Mouse (Mus musculus) myocyte (in vitro differentiated cells): ENCODE results near the gene Specc1l. TPM values are rescaled to one million over a fixed set of nuclear protein-coding genes. Genes with fewer than 3 reads are reported as not detected.
"Not testable (repeated sequence)": the region's sequence is repeated elsewhere in the genome, so short reads cannot be mapped to it uniquely, and the experiment has no call there.

ENCODE experiments used
- H3K27me3 ChIP-seq: one replicate; pipeline ENCODE4 v1.6.1; 2011; ENCODE audit not compliant: control insufficient read depth, insufficient read depth, insufficient read length
- H3K36me3 ChIP-seq: one replicate; pipeline ENCODE4 v1.6.1; 2011; ENCODE audit not compliant: control insufficient read depth, insufficient read depth
- H3K4me2 ChIP-seq: one replicate; pipeline ENCODE4 v1.6.1; 2011; ENCODE audit warnings: low read depth, control low read depth
- H3K4me3 ChIP-seq: one replicate; pipeline ENCODE4 v1.5.1; 2011; ENCODE audit warnings: mild to moderate bottlenecking, control low read depth, moderate library complexity
- H3K79me2 ChIP-seq: one replicate; pipeline ENCODE4 v1.6.1; 2011; ENCODE audit not compliant: control insufficient read depth, insufficient read depth
- H3ac ChIP-seq: one replicate; pipeline ENCODE4 v1.6.1; 2011; ENCODE audit not compliant: control insufficient read depth, insufficient read length
- CEBPB ChIP-seq: IDR thresholded peaks from 2 replicates; pipeline ENCODE4 v1.6.1; 2011; ENCODE audit warnings: mild to moderate bottlenecking, moderate library complexity; ENCODE audit not compliant: poor library complexity, insufficient read depth, severe bottlenecking
- E2F4 ChIP-seq: IDR thresholded peaks from one replicate; pipeline ENCODE4 v1.6.1; 2011; ENCODE audit warnings: mild to moderate bottlenecking, control low read depth, moderate library complexity; ENCODE audit not compliant: insufficient read depth
- MAX ChIP-seq: IDR thresholded peaks from one replicate; pipeline ENCODE4 v1.6.1; 2011; ENCODE audit warnings: low read depth, mild to moderate bottlenecking, control low read depth
- MYOD1 ChIP-seq, 3 experiments: IDR thresholded peaks; one replicate each; pipeline ENCODE4 v1.6.1; 2011; ENCODE audit warnings: control low read depth in 2 of 3, low read depth in 2 of 3, mild to moderate bottlenecking in 2 of 3, moderate library complexity in 1 of 3; ENCODE audit not compliant: insufficient read length in 2 of 3, control insufficient read depth in 1 of 3
- MYOG ChIP-seq, 3 experiments: IDR thresholded peaks; one replicate each; pipeline ENCODE4 v1.6.1; 2011; ENCODE audit warnings: control low read depth in 2 of 3, low read depth in 2 of 3, mild to moderate bottlenecking in 2 of 3; ENCODE audit not compliant: insufficient read length in 2 of 3, control insufficient read depth in 1 of 3, insufficient read depth in 1 of 3
- POLR2A ChIP-seq: IDR thresholded peaks from one replicate; pipeline ENCODE4 v1.6.1; 2011; ENCODE audit warnings: low read depth, mild to moderate bottlenecking, control low read depth, moderate library complexity; ENCODE audit not compliant: insufficient read length
- POLR2AphosphoS2 ChIP-seq: IDR thresholded peaks from one replicate; pipeline ENCODE4 v1.6.1; 2011; ENCODE audit warnings: low read depth, control low read depth; ENCODE audit not compliant: insufficient read length
- REST ChIP-seq: IDR thresholded peaks from one replicate; pipeline ENCODE4 v1.6.1; 2011; ENCODE audit warnings: mild to moderate bottlenecking, control low read depth, moderate library complexity; ENCODE audit not compliant: insufficient read depth, insufficient read length
- SRF ChIP-seq: IDR thresholded peaks from one replicate; pipeline ENCODE4 v1.6.1; 2011; ENCODE audit warnings: low read depth; ENCODE audit not compliant: control insufficient read depth, insufficient read length
- TCF12 ChIP-seq: IDR thresholded peaks from one replicate; pipeline ENCODE4 v1.6.1; 2011; ENCODE audit warnings: mild to moderate bottlenecking, control low read depth; ENCODE audit not compliant: poor library complexity, insufficient read depth, severe bottlenecking
- TCF3 ChIP-seq: IDR thresholded peaks from one replicate; pipeline ENCODE4 v1.6.1; 2011; ENCODE audit warnings: low read depth, control low read depth; ENCODE audit not compliant: insufficient read length
- USF1 ChIP-seq: IDR thresholded peaks from one replicate; pipeline ENCODE4 v1.6.1; 2011; ENCODE audit warnings: low read depth, mild to moderate bottlenecking, control low read depth, moderate library complexity
- polyA plus RNA-seq: library from polyadenylated mRNA; unstranded; fragments of >200 nt; fragmentation: generic; extraction: Trizol; gene quantifications from one replicate; pipeline ENCODE4 v1.2.1, GENCODE M21; 2012; ENCODE audit warnings: missing spikeins

The Specc1l gene
- polyA plus RNA-seq, 1 experiment = 20.4 TPM

GRCm38 (mm10) chr10:75337231-75337630 is 125.4 kb downstream of the Specc1l start:
- Histone ChIP-seq H3K4me3 (no peak overlapping the region), H3K27me3 (peaks cover 10% of the 10 kb centered on the region), H3ac (no peak overlapping the region), H3K4me2 (no peak overlapping the region), H3K79me2 (no peaks in the 10 kb centered on the region), H3K36me3 (no peaks in the 10 kb centered on the region)
- no peak for TF ChIP-seq MYOG (IDR thresholded peaks at IDR 0.05; ENCODE audit: control insufficient read depth in 1 of 3, insufficient read depth in 1 of 3, insufficient read length in 2 of 3, low read depth in 2 of 3)
- no peak for TF ChIP-seq POLR2AphosphoS2
- TF ChIP-seq E2F4 = no peak
- TF ChIP-seq MAX = no peak
- no peak for TF ChIP-seq TCF12
- no peak for TF ChIP-seq TCF3
- no peak for TF ChIP-seq USF1
- no peak for TF ChIP-seq CEBPB

- Histone ChIP-seq H3ac (no peak overlapping the region), H3K79me2 (no peaks in the 10 kb centered on the region), H3K27me3 (peaks cover 10% of the 10 kb centered on the region), H3K36me3 (no peaks in the 10 kb centered on the region), H3K4me3 (no peak overlapping the region), H3K4me2 (no peak overlapping the region)
- no peak for TF ChIP-seq POLR2A
- no peak for TF ChIP-seq POLR2AphosphoS2
- TF ChIP-seq TCF12 = no peak
- TF ChIP-seq TCF3 = no peak
- no peak for TF ChIP-seq USF1
- no peak for TF ChIP-seq SRF
- TF ChIP-seq CEBPB = no peak
- TF ChIP-seq MYOD1 (IDR thresholded peaks at IDR 0.05; ENCODE audit: control insufficient read depth in 1 of 3, insufficient read length in 2 of 3, low read depth in 2 of 3) = no peak
Measured at GRCm38 (mm10) chr10:75338852-75339251, 127.0 kb downstream of the Specc1l start.

GRCm38 (mm10) chr10:75339377-75339776 is 127.5 kb downstream of the Specc1l start:
- TF ChIP-seq REST (no peak), TCF3 (no peak), MYOD1 (IDR thresholded peaks at IDR 0.05; ENCODE audit: control insufficient read depth in 1 of 3, insufficient read length in 2 of 3, low read depth in 2 of 3) (no peak), USF1 (no peak), SRF (no peak), E2F4 (no peak), MYOG (IDR thresholded peaks at IDR 0.05; ENCODE audit: control insufficient read depth in 1 of 3, insufficient read depth in 1 of 3, insufficient read length in 2 of 3, low read depth in 2 of 3) (no peak), POLR2A (no peak), POLR2AphosphoS2 (no peak), CEBPB (no peak), TCF12 (no peak), MAX (no peak)
- Histone ChIP-seq H3K27me3 (peaks cover 10% of the 10 kb centered on the region), H3K36me3 (no peaks in the 10 kb centered on the region), H3ac (no peak overlapping the region), H3K79me2 (no peaks in the 10 kb centered on the region), H3K4me3 (no peak overlapping the region), H3K4me2 (no peak overlapping the region)

GRCm38 (mm10) chr10:75341936-75342335 is 130.1 kb downstream of the Specc1l start:
- H3ac ChIP-seq = no peak overlapping the region
- H3K27me3 ChIP-seq = no peaks in the 10 kb centered on the region
- no peak overlapping the region for H3K4me2 ChIP-seq
- no peaks in the 10 kb centered on the region for H3K79me2 ChIP-seq
- TF ChIP-seq POLR2A (no peak), E2F4 (no peak), CEBPB (no peak), REST (no peak), USF1 (no peak), SRF (no peak), TCF3 (no peak), MYOD1 (IDR thresholded peaks at IDR 0.05; ENCODE audit: control insufficient read depth in 1 of 3, insufficient read length in 2 of 3, low read depth in 2 of 3) (no peak), POLR2AphosphoS2 (no peak), TCF12 (no peak), MYOG (IDR thresholded peaks at IDR 0.05; ENCODE audit: control insufficient read depth in 1 of 3, insufficient read depth in 1 of 3, insufficient read length in 2 of 3, low read depth in 2 of 3) (no peak), MAX (no peak)
- no peak overlapping the region for H3K4me3 ChIP-seq
- no peaks in the 10 kb centered on the region for H3K36me3 ChIP-seq

GRCm38 (mm10) chr10:75344563-75344962 is 132.7 kb downstream of the Specc1l start:
- not testable (repeated sequence) for H3K79me2 ChIP-seq, H3K27me3 ChIP-seq, H3K4me2 ChIP-seq, H3ac ChIP-seq, H3K36me3 ChIP-seq, H3K4me3 ChIP-seq
